Mouse (Mus musculus) heart, embryonic 11.5 days (tissue): ENCODE results near the gene Vtn. TPM values are rescaled to one million over a fixed set of nuclear protein-coding genes. Genes with fewer than 3 reads are reported as not detected.
A peak's percentile ranks its signal among the peaks of the same experiment; 100 is the strongest.

Source experiments
- ATAC-seq: fragments of 200-750 bp; cut with Nextera tagmentation; replicated peaks from 2 replicates; pipeline ENCODE4 v1.8.0; 2017; ENCODE audit warnings: moderate library complexity; ENCODE audit not compliant: insufficient number of reproducible peaks, low FRiP score, low TSS enrichment
- H3K27ac ChIP-seq: fragments of 300-500 bp; sonication (generic); 2 replicates; pipeline ENCODE4 v1.5.1; 2014; ENCODE audit warnings: mild to moderate bottlenecking, low read depth, low read length
- H3K27me3 ChIP-seq: fragments of 300-500 bp; sonication (generic); 2 replicates; pipeline ENCODE4 v1.6.1; 2014; ENCODE audit warnings: mild to moderate bottlenecking, low read length, mixed read lengths; ENCODE audit not compliant: control insufficient read depth, insufficient read depth
- H3K36me3 ChIP-seq: fragments of 300-500 bp; sonication (generic); 2 replicates; pipeline ENCODE4 v1.6.1; 2014; ENCODE audit warnings: mild to moderate bottlenecking, low read length, moderate library complexity, mixed read lengths; ENCODE audit not compliant: control insufficient read depth, insufficient read depth
- H3K4me1 ChIP-seq: fragments of 300-500 bp; sonication (generic); 2 replicates; pipeline ENCODE4 v1.6.1; 2014; ENCODE audit warnings: low read length; ENCODE audit not compliant: control insufficient read depth, insufficient read depth
- H3K4me2 ChIP-seq: fragments of 300-500 bp; sonication (generic); 2 replicates; pipeline ENCODE4 v1.6.1; 2014; ENCODE audit warnings: mild to moderate bottlenecking, moderate library complexity
- H3K4me3 ChIP-seq: fragments of 300-500 bp; sonication (generic); 2 replicates; pipeline ENCODE4 v1.5.1; 2014; ENCODE audit warnings: low read depth, low read length
- H3K9ac ChIP-seq: fragments of 300-500 bp; sonication (generic); 2 replicates; pipeline ENCODE4 v1.6.1; 2014; ENCODE audit warnings: mild to moderate bottlenecking, low read depth, low read length, moderate library complexity
- H3K9me3 ChIP-seq: fragments of 300-500 bp; sonication (generic); replicated peaks from 2 replicates; pipeline ENCODE4 v1.6.1; 2016; ENCODE audit warnings: low read length; ENCODE audit not compliant: control insufficient read depth
- WGBS: fragments of 180-500 bp; shearing (Covaris S2); extraction: QIAGEN DNeasy Blood & Tissue Kit; methylation state at CpG from one replicate; pipeline ENCODE4 v1.1.7; 2014; ENCODE audit not compliant: insufficient replicate concordance; 5-methylcytosine and 5-hydroxymethylcytosine counted together
- polyA plus RNA-seq: library from polyadenylated mRNA; unstranded; fragments of >200 nt; fragmentation: Nextera tagmentation; extraction: Ambion mirVana; gene quantifications from 2 replicates; pipeline ENCODE4 v1.2.1, GENCODE M21; 2014

The Vtn gene
- polyA plus RNA-seq, 1 experiment from 2014 or later, result 4.6 TPM

- Histone ChIP-seq H3K9ac (no peak overlapping the region), H3K4me2 (no peak overlapping the region), H3K36me3 (no peaks in the 10 kb centered on the region), H3K27ac (no peak overlapping the region), H3K27me3 (peaks cover 80% of the 10 kb centered on the region), H3K9me3 (no peaks in the 10 kb centered on the region), H3K4me3 (no peak overlapping the region), H3K4me1 (peaks cover 6% of the 10 kb centered on the region)
- no peak for ATAC-seq
- 3% methylated on average over 8 of the region's 8 CpGs for WGBS
Measured at GRCm38 (mm10) chr11:78488168-78488567, 10.7 kb upstream of the Vtn start.

- ATAC-seq, result no peak
- Histone ChIP-seq H3K36me3 (no peaks in the 10 kb centered on the region), H3K27ac (no peak overlapping the region), H3K4me1 (peaks cover 6% of the 10 kb centered on the region), H3K27me3 (peaks cover 81% of the 10 kb centered on the region), H3K9me3 (no peaks in the 10 kb centered on the region), H3K9ac (no peak overlapping the region), H3K4me2 (peak overlapping the region; percentile 54), H3K4me3 (peak overlapping the region; percentile 28)
- 11% methylated on average over 48 of the region's 48 CpGs for WGBS
Measured at GRCm38 (mm10) chr11:78490781-78491241, 8.1 kb upstream of the Vtn start.

DNA sequence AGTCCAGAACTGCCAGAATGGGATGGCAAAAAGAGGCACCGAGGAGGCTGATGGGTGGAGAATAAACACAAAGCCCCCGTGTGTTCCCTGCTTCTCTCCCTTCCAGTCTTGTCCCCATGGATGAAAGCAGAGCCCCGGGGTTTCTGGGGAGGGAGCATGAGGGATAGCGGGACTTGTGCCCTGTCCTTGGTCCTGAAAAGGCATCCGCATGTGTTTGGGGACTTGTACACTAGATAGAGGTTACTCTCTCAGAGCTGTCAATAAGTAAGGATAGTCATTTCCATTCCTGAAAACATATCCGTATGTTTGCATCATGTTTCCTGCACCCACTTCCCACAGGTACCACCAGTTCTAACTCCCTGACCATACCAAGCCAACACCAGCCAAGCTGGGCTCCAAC is 3.0 kb upstream of the Vtn start:
- no peaks in the 10 kb centered on the region for H3K36me3 ChIP-seq
- H3K27ac ChIP-seq, result no peak overlapping the region
- 2% methylated on average over 6 of the region's 6 CpGs for WGBS
- H3K9me3 ChIP-seq, result no peaks in the 10 kb centered on the region
- no peak overlapping the region for H3K4me2 ChIP-seq
- H3K27me3 ChIP-seq, result peaks cover 78% of the 10 kb centered on the region
- no peak overlapping the region for H3K9ac ChIP-seq
- peaks cover 10% of the 10 kb centered on the region for H3K4me1 ChIP-seq
- H3K4me3 ChIP-seq, result no peak overlapping the region
- no peak for ATAC-seq

DNA sequence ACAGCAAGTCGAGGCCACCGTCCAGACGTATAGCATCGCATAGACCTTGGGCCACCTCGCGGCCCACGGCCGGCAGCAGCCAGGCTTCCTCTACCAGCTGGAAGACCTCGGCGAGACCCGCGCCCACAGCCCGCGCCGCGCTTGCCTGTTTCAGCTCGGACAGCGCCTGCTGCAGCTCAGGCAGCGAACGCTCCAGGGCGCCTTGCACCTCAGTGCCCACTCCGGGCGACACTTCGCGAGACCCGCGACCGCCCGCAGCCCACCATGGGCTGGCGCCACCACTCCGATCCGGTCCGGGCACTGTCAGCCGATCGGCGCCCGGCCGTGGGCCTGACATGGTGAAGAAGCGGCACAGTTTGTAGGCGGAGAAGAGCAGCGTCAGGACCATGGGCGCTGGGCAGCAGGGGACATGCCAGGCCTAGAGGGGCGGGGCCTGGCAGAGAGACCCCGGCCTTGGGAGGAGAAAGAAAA is 1.8 kb upstream of the Vtn start:
- Histone ChIP-seq H3K9me3 (no peaks in the 10 kb centered on the region), H3K4me2 (peak overlapping the region; percentile 93)
- ATAC-seq, result peak; percentile 40

DNA sequence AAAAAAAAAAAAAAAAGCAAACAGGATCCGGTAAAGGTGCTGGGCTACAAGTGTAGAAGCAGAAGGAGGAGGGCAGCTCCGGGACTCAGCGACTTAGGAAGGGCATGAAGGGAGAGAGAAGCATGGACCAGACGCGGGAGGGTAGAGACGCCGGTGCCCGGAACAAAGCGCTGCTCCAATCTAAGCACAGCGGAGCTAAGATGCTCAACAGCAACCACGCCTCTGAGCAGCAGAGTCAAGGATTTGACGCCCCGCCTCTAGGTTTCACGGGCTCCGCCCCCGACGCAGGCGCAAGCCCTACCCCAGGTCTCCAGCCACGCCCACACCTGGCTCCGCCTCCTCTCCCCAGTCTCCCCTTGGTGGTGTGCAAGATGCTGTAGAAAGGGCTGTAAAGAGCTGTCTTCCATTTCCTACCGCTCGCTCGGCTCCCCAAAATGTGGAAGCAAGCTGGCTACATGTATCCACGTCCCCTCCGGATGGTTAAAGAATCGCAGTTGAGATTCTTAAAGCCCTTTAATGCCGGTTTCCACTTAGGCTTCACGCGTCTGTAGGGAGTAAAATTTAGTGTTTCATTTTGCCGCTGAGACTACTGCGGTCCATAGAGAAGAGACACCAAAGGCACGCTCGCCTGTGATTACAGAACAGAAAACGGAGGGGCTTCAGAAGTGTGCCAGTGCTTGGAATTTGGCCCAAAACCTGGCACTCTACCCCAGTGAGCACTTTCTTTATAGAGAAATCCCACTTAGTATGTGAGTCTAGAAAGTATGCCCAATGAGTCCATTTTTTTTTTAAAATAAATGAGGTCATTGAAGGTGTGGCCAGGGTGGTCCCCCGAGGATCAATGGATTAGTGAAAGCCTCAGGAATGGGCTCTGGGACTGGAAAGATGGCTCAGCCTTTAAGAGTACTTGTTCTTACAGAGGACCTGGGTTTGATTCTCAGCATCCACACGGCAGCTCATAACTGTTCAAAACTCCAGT is 1.1 kb upstream of the Vtn start, which contains the start of gene Sarm1:
Gene Sarm1, minus strand, starts transcription at position 211 of the 979 bp plus-strand sequence.
- H3K36me3 ChIP-seq, result no peaks in the 10 kb centered on the region
- WGBS, result 4% methylated on average over 36 of the region's 36 CpGs
- H3K9me3 ChIP-seq, result no peaks in the 10 kb centered on the region
- peak within 1 kb of the TSS; percentile 12; the same call in 1 of the 2 replicates for H3K9ac ChIP-seq
- peak within 1 kb of the TSS; percentile 48 for H3K4me3 ChIP-seq
- ATAC-seq, result peak; percentile 80
- H3K27me3 ChIP-seq, result peaks cover 71% of the 10 kb centered on the region
- H3K4me2 ChIP-seq, result peak within 1 kb of the TSS; percentile 93
- H3K27ac ChIP-seq, result no peak within 1 kb of the TSS
- H3K4me1 ChIP-seq, result peaks cover 9% of the 10 kb centered on the region; the same call in 1 of the 2 replicates

More for the DNA sequence above, 1.8 kb upstream of the Vtn start:
- H3K4me3 ChIP-seq, result peak overlapping the region; percentile 48
- H3K9ac ChIP-seq, result peak overlapping the region; percentile 12; the same call in 1 of the 2 replicates
- peaks cover 9% of the 10 kb centered on the region; the same call in 1 of the 2 replicates for H3K4me1 ChIP-seq
- peaks cover 73% of the 10 kb centered on the region for H3K27me3 ChIP-seq
- WGBS, result under 1% methylated on average over 44 of the region's 44 CpGs
- H3K27ac ChIP-seq, result no peak overlapping the region
- H3K36me3 ChIP-seq, result no peaks in the 10 kb centered on the region

GRCm38 (mm10) chr11:78499543-78499942 is 652 bp downstream of the Vtn start:
- ATAC-seq, result no peak
- Histone ChIP-seq H3K4me3 (no peak overlapping the region), H3K9ac (no peak overlapping the region), H3K27me3 (peaks cover 64% of the 10 kb centered on the region), H3K4me1 (peaks cover 9% of the 10 kb centered on the region; the same call in 1 of the 2 replicates), H3K9me3 (no peaks in the 10 kb centered on the region), H3K36me3 (no peaks in the 10 kb centered on the region), H3K27ac (no peak overlapping the region), H3K4me2 (no peak overlapping the region)
- WGBS, result 43% methylated on average over 16 of the region's 16 CpGs

- H3K4me1 ChIP-seq, result peaks cover 9% of the 10 kb centered on the region; the same call in 1 of the 2 replicates
- 69% methylated on average over 9 of the region's 9 CpGs for WGBS
- no peak overlapping the region for H3K4me2 ChIP-seq
- H3K36me3 ChIP-seq, result no peaks in the 10 kb centered on the region
- ATAC-seq, result no peak
- H3K9ac ChIP-seq, result no peak overlapping the region
- H3K27me3 ChIP-seq, result peaks cover 56% of the 10 kb centered on the region
- H3K27ac ChIP-seq, result no peak overlapping the region
- no peaks in the 10 kb centered on the region for H3K9me3 ChIP-seq
- H3K4me3 ChIP-seq, result no peak overlapping the region
Measured at GRCm38 (mm10) chr11:78500623-78501202, 1.8 kb downstream of the Vtn start.

GRCm38 (mm10) chr11:78501529-78501928 is 2.6 kb downstream of the Vtn start:
- Histone ChIP-seq H3K4me2 (no peak overlapping the region), H3K27ac (no peak overlapping the region), H3K9me3 (no peaks in the 10 kb centered on the region), H3K4me3 (no peak overlapping the region), H3K36me3 (peaks cover under 1% of the 10 kb centered on the region; the same call in 1 of the 2 replicates), H3K9ac (no peak overlapping the region), H3K27me3 (peaks cover 48% of the 10 kb centered on the region), H3K4me1 (peaks cover 9% of the 10 kb centered on the region; the same call in 1 of the 2 replicates)
- no peak for ATAC-seq
- WGBS, result 74% methylated on average over 20 of the region's 20 CpGs
